Mouse (Mus musculus) liver, postnatal 0 days (tissue): Measurements from ENCODE around the gene St8sia2.

ENCODE experiments used
- CTCF ChIP-seq: sonication (generic); IDR thresholded peaks from 2 replicates; pipeline ENCODE4 v1.5.1; 2016; ENCODE audit warnings: antibody characterized with exemption, low read depth
- EP300 ChIP-seq: IDR thresholded peaks from 2 replicates; pipeline ENCODE4 v1.6.1; 2016; ENCODE audit warnings: antibody characterized with exemption, low read depth, mild to moderate bottlenecking

DNA sequence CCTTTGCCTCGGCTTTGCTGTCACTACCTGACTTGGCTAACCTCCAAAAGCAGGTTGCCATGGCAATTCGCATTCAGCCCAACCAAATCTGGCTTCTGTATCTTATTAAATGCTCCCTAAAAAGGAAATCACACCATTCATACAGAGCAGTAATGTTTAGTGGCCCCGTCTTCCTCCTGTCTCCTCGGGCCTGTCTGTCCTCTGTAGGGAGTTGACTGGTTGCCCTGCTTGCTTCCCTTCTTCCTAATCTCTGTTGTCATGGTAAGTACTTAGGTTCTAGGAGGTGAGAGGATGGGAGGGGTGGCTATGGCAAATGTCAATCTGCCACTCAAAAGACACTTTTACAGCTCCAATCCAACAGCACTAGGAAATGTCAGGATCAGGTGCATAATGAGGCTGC is 101.6 kb downstream of the St8sia2 start:
- no peak for TF ChIP-seq CTCF
- TF ChIP-seq EP300: no peak
